Mouse (Mus musculus): ENCODE measurements around the gene Smoc1.

Smoc1 gene

DNA sequence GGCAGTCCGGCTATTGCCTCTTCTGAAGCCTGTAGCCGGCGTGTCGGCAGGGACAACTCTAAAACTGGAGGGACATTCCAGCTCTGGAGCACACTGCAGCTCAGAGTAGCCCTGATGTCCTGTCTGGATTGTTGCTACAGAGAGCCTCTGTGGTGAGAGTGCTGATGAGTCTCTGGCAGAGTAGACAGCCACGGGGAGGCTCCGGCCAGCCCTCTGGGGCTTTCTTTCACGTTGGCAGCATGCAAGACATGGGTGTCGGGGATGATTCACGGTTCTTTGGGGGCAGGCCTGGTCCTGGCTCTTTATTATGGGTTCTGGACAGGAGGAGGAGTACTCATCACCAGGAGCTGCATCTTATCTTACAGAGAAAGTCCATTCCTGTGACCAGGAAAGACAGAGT, 140.5 kb downstream of the Smoc1 start:
- in situ Hi-C loops (cut with MboI, MseI), result no loop called here

DNA sequence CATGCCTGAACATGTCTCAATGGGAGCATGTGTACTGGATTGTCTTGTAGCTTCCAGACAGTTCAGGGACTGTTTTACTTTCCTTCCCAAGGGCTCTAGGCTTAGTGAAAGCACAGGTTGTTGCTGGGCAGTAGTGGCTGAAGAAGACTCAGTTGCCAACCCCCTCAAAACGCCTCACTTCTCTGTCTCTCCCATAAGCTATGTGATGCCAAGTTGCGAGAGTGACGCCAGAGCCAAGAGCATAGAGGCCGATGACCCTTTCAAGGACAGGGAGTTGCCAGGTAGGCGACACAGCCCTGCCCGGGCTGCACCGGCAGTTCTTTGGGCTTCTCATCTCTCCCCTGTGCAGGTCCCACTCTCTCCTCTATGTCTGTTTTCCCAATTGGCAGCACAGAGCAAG, 141.4 kb downstream of the Smoc1 start:
- in situ Hi-C loops (cut with MboI, MseI), result no loop called here

DNA sequence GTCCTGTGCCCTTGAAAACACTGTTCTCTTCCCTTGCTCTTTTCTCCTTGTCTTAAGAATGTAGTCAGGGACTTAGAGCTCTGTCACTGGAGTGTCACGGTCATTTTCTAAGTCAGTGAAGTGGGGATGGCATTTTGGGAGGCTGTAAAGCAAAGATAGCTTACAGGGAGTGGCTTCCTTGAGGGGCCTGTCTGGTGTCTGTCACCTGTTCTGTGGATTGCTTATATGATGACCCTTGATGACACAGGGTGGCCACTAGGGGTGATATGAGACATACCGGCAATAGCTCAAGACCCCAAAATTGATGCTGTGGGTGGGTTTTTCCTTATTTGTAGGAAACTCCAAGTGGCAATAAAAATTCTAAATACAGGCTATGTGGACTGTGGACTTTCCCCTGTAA, 141.9 kb downstream of the Smoc1 start:
- in situ Hi-C loops (cut with MboI, MseI), result no loop called here

DNA sequence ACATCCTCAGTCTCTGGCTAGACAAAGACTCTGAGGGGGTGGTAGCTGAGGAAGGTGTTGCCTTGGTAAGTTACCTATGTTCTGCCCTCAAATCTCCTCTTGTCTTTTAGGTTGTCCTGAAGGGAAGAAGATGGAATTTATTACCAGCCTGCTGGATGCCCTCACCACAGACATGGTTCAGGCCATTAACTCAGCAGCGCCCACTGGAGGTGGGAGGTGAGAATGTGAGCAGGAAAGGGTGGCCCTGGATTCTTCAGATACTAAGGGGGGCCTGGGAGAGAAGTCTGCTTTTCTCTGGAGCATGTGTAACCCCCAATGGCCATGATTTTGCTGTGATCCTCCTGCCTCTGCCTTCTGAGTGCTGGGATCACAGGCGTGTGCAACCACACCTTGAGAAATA, 143.5 kb downstream of the Smoc1 start:
- in situ Hi-C loops (cut with MboI, MseI), result no loop called here

DNA sequence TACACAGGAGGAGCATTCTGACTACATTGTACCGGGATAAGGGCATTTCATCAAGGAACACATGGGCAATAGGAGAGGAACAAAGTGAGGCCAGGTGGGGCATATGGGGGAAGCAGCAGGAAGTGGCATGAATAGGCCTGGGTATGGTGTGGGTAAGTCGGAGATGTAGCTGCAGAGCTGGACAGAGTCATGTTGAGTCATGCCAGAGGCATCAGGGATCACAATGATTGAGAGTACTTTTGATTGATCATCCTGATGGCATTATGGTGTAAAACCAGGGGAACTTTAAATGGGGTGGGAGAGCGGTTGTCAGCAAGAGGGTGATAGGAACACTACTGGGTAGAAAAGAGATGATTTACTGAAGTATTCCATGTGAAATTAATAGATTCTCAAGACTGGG, 146.4 kb downstream of the Smoc1 start:
- in situ Hi-C loops (cut with MboI, MseI), result no loop called here

DNA sequence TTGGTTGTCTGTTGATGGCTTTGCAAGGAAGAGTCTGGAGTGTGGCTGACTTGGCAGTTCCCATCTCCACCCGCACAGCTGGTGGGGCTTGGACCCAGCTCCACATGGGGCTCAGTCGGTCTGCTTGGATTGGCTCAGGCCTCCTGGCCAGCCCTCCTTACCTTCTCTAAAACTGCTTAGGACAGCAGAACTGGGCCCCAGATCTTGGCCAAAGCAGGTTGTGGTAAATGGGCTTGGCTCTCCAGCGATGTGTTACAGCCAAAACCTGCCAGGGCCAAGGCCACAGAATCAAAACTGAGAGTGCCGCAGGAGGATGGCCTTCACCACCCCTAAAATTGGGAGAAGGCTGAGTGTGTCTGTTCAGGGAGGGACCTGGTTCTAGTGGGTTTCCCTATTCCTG, 147.3 kb downstream of the Smoc1 start:
- in situ Hi-C loops (cut with MboI, MseI), result no loop called here

DNA sequence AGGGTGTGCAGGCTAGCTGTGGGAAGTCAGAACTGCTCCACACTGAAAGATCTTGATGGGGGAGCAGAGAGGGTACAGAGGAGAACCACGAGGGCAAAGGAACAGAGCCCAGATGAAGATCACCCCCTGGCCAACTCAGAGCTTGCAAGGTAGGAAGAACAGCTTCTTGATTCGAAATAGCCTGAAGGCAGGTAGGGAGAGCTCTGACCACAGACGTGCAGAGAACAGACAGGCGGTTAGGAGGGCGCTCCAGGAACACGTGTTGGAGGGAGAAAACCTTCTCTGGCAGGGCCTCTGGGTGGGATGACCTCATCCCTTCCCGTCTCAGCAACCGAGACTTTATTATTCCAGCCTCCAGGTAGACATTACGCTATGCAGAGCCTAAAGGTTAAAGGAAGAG, 148.6 kb downstream of the Smoc1 start:
- in situ Hi-C loops (cut with MboI, MseI), result no loop called here

DNA sequence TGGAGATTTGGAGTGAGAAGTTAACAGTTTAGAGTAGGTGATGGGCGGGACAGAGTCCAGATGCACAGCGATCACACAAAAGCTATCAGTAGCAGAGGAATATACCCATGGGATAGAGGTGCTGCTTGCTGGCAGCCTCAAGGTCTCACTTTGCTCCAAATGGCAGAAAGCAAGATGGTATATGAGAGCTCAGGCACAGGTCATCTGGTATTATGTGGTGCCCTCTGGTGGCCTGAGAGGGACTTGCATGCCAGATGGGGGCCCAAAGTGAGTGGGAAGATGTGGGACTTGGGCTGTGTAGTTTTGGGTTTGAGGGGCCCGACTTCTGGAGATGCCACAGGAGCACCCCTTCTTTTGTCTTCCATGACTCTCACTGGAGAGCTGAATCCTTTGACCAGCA, 155.5 kb downstream of the Smoc1 start:
- in situ Hi-C loops (cut with MboI, MseI), result loop anchor here (5.0 kb wide), 1 partner anchor 200 kb away; no protein-coding TSS in a partner anchor

DNA sequence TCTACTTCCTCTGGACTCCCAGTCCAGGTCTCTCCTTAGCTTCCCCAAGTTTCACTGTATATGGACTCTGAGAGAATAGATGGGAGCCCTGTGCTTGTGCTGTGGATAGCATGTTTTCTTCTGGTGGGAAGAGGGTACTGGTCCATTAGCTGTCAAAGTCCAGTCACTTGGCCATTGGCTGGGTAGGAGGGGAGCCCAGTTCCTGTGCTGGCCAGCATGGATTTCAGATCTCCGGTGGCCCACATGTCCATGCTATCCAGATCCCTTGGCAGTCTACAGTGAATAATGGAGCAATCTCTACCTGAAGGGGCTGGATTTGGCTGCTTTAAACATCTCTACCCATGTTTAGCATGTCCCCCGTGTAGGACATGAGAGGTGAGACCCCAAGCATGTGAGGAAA, 158.4 kb downstream of the Smoc1 start:
- in situ Hi-C loops (cut with MboI, MseI), result loop anchor here (5.0 kb wide), 1 partner anchor 203 kb away; no protein-coding TSS in a partner anchor

DNA sequence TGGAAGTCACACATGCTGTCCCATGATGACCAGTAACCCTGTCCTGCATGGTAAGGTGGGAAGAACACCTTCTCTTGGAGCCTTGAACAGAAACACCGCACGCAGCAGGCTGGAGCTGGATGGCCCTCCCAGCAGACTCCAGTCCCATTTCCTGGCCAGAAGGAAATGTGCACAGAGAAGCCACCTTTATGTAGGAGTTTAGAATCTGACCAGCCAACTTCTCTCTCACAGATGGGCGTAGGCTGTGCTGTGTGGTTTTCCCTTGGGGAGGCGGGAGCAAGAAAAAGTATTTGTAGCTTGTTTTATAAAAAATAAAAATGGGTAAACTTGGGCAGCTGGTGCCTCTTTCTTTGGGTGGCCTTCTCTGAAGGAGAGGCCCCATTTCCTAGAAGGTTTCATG, 159.5 kb downstream of the Smoc1 start:
- in situ Hi-C loops (cut with MboI, MseI), result no loop called here

DNA sequence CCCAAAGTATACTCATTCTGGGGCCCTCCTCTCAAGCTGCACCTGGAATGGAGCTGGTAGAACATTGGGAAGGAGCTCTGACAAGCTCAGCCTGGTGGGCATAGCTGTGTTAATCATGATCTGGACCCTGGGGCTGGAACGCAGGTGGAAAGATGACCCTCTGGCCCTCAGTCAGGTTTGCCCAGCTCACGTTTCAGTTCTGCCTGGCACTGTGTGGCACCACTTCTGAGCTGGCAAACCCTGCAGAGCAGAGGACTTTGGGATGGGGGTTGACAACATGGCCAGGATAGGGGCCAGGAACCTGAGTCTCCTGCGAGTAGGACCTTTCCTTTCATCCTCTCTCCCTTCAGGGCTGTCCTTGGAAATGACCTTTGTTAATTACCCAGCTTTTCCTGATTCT, 160.1 kb downstream of the Smoc1 start:
- in situ Hi-C loops (cut with MboI, MseI), result no loop called here

DNA sequence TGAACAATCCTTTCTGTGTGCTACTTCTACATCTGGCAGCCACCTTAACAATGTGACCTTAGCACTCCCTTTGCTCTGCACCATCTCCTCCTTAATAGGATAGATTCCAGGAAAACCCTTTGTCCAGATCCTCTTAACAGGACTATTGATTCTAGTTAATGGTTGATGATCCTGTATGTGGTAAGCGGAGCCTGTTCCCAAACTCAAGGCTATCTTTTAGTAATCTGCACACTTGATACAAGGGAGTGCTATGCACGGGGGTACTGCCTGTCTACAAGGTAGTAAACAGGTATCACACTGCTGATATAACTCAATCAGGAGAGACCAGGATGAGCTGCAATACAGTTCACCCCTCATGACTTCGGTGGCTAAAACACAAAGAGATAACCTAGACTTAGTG, 161.8 kb downstream of the Smoc1 start:
- in situ Hi-C loops (cut with MboI, MseI), result no loop called here

DNA sequence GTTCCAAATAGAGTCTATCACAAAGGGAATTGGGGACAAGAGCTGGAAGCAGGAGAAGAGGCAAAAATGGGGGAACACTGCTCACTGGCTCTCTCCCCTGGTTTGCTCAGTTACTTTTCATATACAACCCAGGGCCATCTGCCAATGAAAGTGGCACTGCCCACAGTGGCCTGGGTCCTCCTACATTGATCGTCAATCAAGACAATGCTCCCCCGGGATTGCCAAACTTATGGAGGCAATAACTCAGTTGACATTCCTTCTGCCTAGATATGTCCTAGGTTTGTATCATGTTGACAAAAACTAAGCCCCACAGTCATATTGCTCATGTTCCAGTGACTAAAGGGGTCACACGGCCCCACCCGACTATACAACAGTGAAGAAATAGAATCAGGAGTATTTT, 162.4 kb downstream of the Smoc1 start:
- in situ Hi-C loops (cut with MboI, MseI), result no loop called here

DNA sequence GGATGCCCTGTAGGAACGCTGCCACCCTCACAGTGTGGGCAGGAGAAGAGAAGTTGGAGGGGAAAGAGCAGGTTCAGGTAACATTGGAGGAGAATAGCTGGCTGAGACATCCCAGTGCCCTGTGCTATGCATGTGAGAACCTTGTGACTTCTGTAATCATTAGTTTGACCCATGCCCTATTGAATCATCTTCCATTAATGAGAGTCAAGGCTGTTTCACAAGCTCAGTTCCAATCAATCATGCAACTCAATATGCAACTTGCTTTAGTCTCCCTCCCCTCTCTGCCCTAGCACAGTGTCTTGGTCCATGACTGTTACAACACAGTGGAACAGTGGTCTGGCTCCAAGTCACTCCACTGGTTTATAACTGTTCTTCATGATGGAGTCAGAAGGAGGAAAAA, 163.0 kb downstream of the Smoc1 start:
- in situ Hi-C loops (cut with MboI, MseI), result no loop called here

DNA sequence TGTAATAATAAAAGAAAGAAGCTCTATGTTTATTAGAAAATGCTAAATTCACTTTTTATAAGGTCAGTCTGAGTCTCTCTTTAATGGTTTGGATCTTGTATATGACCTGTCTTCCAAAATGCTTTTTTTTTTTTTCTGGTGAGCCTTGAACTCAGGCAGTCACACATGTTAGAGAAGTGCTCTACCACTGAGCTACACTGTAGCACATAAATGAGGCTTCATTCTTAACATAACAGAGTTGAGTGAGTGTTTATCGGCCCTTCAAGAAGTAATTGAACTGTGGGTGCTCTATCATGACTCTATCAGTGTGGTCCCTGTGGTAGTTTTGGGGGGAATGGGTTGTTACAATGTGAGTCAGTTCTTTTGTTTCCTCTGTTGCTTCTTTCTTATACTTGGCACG, 167.4 kb downstream of the Smoc1 start:
- in situ Hi-C loops (cut with MboI, MseI), result no loop called here

DNA sequence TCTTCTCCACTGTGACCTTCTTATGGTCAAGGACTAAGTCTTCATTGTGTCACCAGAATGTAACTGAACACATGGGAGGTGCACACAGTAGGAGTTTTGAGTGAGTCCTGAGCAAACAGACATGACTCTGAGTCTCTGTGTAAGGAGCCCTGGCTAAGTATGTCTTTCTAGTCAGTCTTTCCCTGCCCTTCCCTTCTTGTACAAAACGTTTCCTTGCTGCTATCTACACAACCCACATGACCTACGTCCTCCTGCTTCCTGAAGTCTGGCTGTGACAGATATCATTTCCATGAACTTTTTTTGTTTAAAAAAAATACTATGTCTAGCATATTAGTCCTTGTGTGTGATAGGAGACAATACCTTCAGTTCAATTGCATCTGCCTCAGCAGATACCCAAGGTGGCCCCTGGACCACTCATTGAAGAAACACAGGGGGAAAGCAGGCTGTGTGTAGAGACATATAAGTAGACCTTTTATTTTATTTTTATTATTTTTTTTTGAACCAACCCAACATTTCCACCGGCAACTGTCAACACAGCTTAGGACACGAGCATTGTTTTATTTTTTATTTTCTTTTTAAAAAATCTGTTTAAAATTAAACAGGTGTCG, 171.0 kb downstream of the Smoc1 start:
- in situ Hi-C loops (cut with MboI, MseI), result no loop called here

DNA sequence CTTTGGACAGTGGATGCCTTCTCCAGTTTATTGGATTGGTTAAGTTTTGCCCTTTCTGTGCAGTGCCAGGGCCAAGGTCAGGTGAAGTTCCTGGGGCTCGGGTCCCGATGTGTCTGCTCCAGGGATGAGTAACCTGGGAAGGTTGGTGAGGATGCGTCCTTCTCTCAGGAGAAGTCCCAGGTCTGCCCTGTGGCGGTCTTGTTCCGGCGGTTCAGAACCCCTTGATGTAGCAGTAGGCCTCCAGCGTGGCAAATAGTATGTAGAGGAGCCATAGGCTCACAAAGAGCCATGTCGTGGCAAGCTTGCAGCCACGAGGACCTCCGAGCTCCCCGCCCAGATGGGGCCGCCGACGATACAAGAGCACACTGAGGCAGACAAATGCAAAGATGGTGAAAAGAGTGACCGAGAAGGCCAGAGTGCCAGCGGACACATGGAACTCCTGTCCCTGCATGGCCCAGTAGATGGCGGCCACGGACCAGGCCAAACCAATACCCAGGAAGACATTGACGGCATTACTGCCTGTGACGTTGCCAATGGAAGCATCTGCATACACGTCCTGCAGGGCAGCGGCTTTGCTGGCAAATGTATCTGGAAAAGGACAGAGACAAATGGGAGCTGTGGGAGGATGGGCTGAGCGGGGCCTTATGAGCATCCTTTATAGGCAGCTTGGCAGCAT, 172.8 kb downstream of the Smoc1 start:
- in situ Hi-C loops (cut with MboI, MseI), result no loop called here

DNA sequence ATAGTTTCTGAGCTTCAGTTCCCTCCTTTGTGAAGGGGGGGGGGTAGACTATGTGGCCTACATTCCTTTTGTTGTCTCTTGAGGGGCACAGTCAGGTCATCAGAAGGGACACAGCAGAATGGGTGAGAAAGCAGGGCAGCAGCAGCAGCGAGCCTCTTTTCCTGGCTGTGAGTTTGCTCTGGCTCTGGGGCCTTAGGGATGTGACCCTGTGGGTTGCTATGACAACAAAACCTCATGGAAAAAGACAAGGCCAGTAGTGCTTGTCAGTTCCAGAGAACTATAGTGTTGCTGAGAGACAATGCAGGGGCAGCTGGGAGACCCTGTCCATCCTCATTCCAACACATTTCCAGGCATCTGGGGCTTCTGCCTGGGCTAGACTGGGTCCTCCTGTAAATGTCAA, 176.6 kb downstream of the Smoc1 start:
- in situ Hi-C loops (cut with MboI, MseI), result no loop called here

DNA sequence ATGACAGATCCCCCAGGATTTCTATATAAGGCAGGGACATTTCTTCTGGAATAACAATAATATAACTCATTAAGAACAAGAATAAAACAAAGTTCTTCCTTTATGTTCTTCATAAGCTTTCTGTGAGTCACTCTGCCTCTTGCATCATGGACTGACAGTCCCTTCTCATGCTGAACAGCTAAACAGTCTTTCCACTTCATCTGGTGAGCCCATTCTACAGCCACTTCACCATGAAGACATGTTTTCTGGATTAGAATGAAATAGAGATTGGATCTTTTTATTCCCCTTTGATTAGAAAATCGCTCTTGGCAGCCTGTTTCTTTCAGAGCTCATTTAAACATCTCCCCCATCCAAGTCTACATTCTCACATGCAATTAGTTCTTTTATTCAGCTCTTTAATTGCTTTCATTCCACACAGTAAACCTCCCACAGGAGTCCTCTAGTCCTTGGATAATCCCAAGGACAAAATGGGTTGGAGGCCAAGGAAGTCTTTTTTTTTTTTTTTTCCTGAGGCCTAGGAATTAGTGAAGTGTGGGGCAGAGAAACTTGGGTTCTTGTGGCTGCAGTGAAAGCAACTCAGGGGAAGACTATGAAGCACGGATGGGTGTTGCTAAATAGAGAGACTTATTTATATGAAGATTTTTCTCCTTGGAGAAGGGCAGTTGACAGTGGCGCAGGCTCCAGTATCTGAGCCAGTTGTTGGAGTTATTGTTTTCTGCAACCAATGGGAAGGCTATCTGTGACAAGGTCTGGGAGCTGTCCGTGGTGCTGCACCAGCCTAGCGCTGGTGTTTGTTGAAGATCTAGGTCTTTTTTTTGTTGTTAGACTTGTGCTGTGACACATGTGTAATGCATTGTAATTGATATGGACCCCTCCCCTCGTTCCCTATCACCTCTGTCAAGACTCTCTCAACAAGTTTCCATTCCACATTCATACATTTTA, 179.3 kb downstream of the Smoc1 start:
- in situ Hi-C loops (cut with MboI, MseI), result no loop called here

DNA sequence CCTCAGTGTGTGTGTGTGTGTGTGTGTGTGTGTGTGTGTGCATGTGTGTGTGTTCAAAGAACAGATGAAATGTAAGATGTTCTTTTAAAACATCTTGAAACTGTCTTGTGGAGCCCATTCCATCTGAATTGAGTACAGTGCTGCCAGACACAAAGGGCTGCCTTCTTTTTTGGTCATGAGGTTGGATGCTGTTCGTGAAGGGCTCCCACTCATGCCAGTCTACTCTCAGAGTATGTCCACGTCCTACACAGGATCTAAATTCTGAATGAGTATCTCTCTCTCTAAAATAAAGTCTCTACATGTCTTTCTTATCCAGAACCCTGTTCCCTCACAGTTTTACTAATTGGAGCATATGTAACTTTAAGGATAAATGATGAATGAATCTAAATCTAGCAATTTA, 182.0 kb downstream of the Smoc1 start:
- in situ Hi-C loops (cut with MboI, MseI), result no loop called here

DNA sequence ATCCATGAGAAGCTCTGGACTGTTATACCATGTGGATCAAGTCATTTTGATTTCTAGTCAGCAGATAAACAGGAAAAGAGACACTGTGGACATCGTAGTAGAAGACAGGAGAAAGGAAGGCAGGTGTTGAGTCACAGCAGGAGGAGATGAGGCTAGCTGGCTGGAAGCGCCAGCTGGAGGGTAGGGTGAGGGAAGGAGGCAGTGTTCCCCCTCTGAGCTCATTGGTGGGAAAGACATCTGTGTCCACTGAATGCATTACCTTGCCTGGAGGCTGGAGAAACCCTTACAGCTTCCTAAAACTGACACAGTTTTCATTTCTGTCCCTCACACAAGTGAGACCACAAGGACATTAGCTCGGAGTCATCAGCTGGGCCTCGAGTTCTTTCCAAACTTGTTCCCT, 192.7 kb downstream of the Smoc1 start:
- in situ Hi-C loops (cut with MboI, MseI), result no loop called here

DNA sequence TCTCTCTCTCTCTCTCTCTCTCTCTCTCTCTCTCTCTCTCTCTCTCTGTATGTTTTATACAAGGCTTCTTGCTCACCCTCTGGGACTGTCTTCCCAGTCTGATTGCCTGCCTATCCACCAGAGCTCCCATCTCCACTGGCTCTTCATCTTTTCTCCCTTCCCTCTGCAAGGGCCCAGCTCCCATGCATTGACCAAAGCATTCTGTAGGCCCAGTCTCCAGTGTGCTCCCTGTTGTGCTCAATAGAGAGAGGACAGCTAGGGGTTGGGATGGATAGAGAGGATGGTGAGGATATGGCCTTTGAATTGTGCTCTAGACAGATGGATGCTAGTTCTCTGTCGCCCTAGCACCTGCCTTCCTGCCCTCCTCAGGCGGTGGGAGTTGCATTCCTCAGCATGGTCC, 196.7 kb downstream of the Smoc1 start:
- in situ Hi-C loops (cut with MboI, MseI), result no loop called here

DNA sequence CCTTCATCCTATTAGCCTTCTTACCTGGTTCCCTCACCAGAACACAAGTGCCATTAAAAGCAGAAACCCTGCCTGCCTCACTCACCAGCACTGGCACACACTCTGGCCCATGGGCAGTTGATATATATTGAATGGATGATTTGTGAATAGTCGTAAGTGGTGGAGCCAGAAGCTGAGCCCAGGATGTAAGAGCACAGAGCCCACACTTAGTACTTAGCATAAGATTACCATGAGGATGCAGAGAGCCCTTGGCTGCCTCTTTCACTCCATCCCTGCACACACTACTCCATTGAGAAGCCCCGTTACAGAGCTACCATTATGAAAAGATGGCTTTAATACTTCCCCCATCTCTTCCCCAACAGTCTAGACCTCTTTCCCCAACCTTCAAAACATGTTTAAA, 198.2 kb downstream of the Smoc1 start:
- in situ Hi-C loops (cut with MboI, MseI), result no loop called here

Measured in regulatory T cell (primary cell).